ENCODE assay signal across 15 mouse cellular contexts in the genomic region with DNA sequence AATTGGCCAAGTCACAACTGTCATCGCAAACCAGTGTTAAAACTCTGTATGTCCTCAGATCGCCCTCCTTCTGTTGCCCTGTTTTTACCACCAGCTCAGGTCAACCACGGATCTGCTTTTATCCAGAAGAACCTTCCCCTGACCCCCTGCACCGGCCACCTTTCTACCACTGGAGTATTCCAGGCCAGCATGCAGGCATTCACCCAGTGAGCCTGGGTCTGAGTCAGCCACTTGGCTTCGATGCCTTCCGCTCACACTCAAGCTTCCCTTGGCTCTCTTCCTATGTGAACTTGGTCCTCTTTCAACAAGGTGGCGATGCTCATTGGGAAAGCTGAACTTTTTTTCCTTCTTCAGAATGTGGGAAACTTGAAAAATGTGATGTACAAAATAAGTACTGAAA.
A peak's percentile ranks its signal among the peaks of the same experiment; 100 is the strongest.
DNase-seq lines count a peak whose midpoint lies in the region; ATAC-seq and TF ChIP-seq lines count a peak whose summit lies in the region.
"Had no signal": no experiment of that assay in that cellular context is flagged by ENCODE, and none has a peak within 500 bp of the region (broad histone marks: within the 10 kb centered on the region; RNA-seq: fewer than 3 reads in every experiment).

No protein-coding gene starts in this region.

- DNase-seq in adrenal gland, postnatal 10 days = peak; percentile 19
- no peak for DNase-seq in adrenal gland, adult 8-10 months
- DNase-seq in lung, postnatal 0 days (ENCODE audit: low spot score) = peak; percentile 38
- DNase-seq in lung, adult 2 months = no peak
- DNase-seq in cerebellum, adult 2 months = peak; percentile 64 to 87
- DNase-seq in lung, postnatal 14 days = peak; percentile 25
- DNase-seq in limb, embryonic 10.5 days (ENCODE audit: low spot score) = no peak
- DNase-seq in frontal cortex, adult 2 months (ENCODE audit: extremely low spot score in 1 of 2, low spot score in 1 of 2) = no peak
- DNase-seq: heart, postnatal 10 days; kidney, postnatal 36 days; lung, embryonic 14.5 days; thymus, adult 18-20 months had no signal

- ATAC-seq in lung, postnatal 0 days = no peak
- ATAC-seq: intestine, embryonic 16.5 days; midbrain, embryonic 13.5 days had no signal

- no peaks in the 10 kb centered on the region for H3K27me3 ChIP-seq in lung, postnatal 0 days (replicated peaks; ENCODE audit: insufficient read depth, low read length)
- H3K27me3 ChIP-seq in cerebellum, adult 2 months (ENCODE audit: control insufficient read depth, insufficient read depth, low read length) = no peaks in the 10 kb centered on the region
- no peaks in the 10 kb centered on the region for H3K27me3 ChIP-seq in limb, embryonic 10.5 days (ENCODE audit: low read depth, poor library complexity, severe bottlenecking)
- H3K27me3 ChIP-seq: midbrain, embryonic 13.5 days had no signal

- no peak overlapping the region for H3K4me2 ChIP-seq in lung, postnatal 0 days (replicated peaks; ENCODE audit: low read depth, low read length)
- H3K4me2 ChIP-seq: lung, embryonic 14.5 days; midbrain, embryonic 13.5 days had no signal

- no peak overlapping the region for H3K4me3 ChIP-seq in lung, postnatal 0 days (ENCODE audit: low read depth, low read length)
- H3K4me3 ChIP-seq in lung, adult 2 months (replicated peaks; ENCODE audit: extremely low read depth, low read depth, low read length) = no peak overlapping the region
- H3K4me3 ChIP-seq in cerebellum, adult 2 months (replicated peaks; ENCODE audit: insufficient read depth, low read depth, low read length) = no peak overlapping the region
- no peak overlapping the region for H3K4me3 ChIP-seq in limb, embryonic 10.5 days
- H3K4me3 ChIP-seq: midbrain, embryonic 13.5 days had no signal

- no peak overlapping the region for H3K9ac ChIP-seq in lung, postnatal 0 days (replicated peaks; ENCODE audit: low read depth)
- H3K9ac ChIP-seq: lung, embryonic 14.5 days; midbrain, embryonic 13.5 days had no signal

- no peak for TF ChIP-seq CTCF in lung, postnatal 0 days (IDR thresholded peaks at IDR 0.05)
- no peak for TF ChIP-seq CTCF in lung, adult 2 months (IDR thresholded peaks at IDR 0.05; ENCODE audit: insufficient read depth, low read length)
- no peak for TF ChIP-seq CTCF in cerebellum, adult 2 months (IDR thresholded peaks at IDR 0.05; ENCODE audit: borderline replicate concordance, insufficient read depth, low read depth, low read length)

- no peak for TF ChIP-seq POLR2A in lung, adult 2 months (IDR thresholded peaks at IDR 0.05; ENCODE audit: borderline replicate concordance, extremely low read depth, low read depth, low read length)
- TF ChIP-seq POLR2A in cerebellum, adult 2 months (IDR thresholded peaks at IDR 0.05; ENCODE audit: borderline replicate concordance, insufficient read depth, low read length) = no peak

- no peaks in the 10 kb centered on the region for H3K36me3 ChIP-seq in lung, postnatal 0 days (ENCODE audit: insufficient read depth, low read length)
- no peaks in the 10 kb centered on the region for H3K36me3 ChIP-seq in limb, embryonic 10.5 days
- H3K36me3 ChIP-seq: midbrain, embryonic 13.5 days had no signal

- TF ChIP-seq EP300 in lung, postnatal 0 days (IDR thresholded peaks at IDR 0.05) = no peak

- H3K9me3 ChIP-seq in lung, postnatal 0 days (ENCODE audit: low read length) = no peaks in the 10 kb centered on the region
- H3K9me3 ChIP-seq in limb, embryonic 10.5 days (replicated peaks) = no peaks in the 10 kb centered on the region
- H3K9me3 ChIP-seq: G1E; midbrain, embryonic 13.5 days had no signal

- 63% methylated on average over 7 of the region's 7 CpGs for WGBS in lung, postnatal 0 days
- WGBS in lung, adult 2 months = 57% methylated on average over 7 of the region's 7 CpGs
- WGBS in cerebellum, adult 2 months = 14% methylated on average over 7 of the region's 7 CpGs
- 76% methylated on average over 7 of the region's 7 CpGs for WGBS in limb, embryonic 10.5 days

- no peak overlapping the region for H3K27ac ChIP-seq in lung, postnatal 0 days (ENCODE audit: low read length)
- peak overlapping the region; percentile 21 for H3K27ac ChIP-seq in cerebellum, adult 2 months (ENCODE audit: insufficient read depth, low read length)
- no peak overlapping the region for H3K27ac ChIP-seq in limb, embryonic 10.5 days
- H3K27ac ChIP-seq: midbrain, embryonic 13.5 days had no signal

- no peaks in the 10 kb centered on the region for H3K4me1 ChIP-seq in lung, postnatal 0 days (ENCODE audit: insufficient read depth, low read depth, low read length)
- no peaks in the 10 kb centered on the region; the same call in 1 of the 2 replicates for H3K4me1 ChIP-seq in lung, adult 2 months (ENCODE audit: control insufficient read depth, insufficient read depth, low read length)
- H3K4me1 ChIP-seq in cerebellum, adult 2 months (ENCODE audit: control insufficient read depth, insufficient read depth, low read length) = peaks cover 14% of the 10 kb centered on the region
- H3K4me1 ChIP-seq in limb, embryonic 10.5 days = peaks cover 10% of the 10 kb centered on the region

Comparison
In these comparisons a context has a peak if more than half of its experiments do, and no peak if none do; other contexts are left out.
1. DNase-seq: peak in adrenal gland, postnatal 10 days (single experiment), lung, postnatal 0 days (single experiment), cerebellum, adult 2 months (2 of 2) and lung, postnatal 14 days (single experiment); none in adrenal gland, adult 8-10 months (single experiment), lung, adult 2 months (single experiment), limb, embryonic 10.5 days (single experiment) and frontal cortex, adult 2 months (0 of 2).